Mouse (Mus musculus) lung, postnatal 0 days (tissue): ENCODE measurements at regions not wholly inside any gene's neighbourhood (a gene's known extent, or its start where the extent isn't known, plus 50 kb on each side); places are given as distances from the start of the nearest gene placed in this dataset.

Source experiments
- CTCF ChIP-seq: IDR thresholded peaks from 2 replicates; pipeline ENCODE4 v1.5.1; 2016; ENCODE audit warnings: antibody characterized with exemption, mild to moderate bottlenecking
- EP300 ChIP-seq: IDR thresholded peaks from 2 replicates; pipeline ENCODE4 v1.6.1; 2016; ENCODE audit warnings: antibody characterized with exemption, mild to moderate bottlenecking, control low read depth

GRCm38 (mm10) chr5:5925796-5926195 lies 176.7 kb upstream of the Steap1 start:
- no peak for TF ChIP-seq CTCF
- no peak for TF ChIP-seq EP300
